Mouse (Mus musculus) heart, embryonic 15.5 days (tissue): ENCODE measurements around the gene Mef2b. TPM values are rescaled to one million over a fixed set of nuclear protein-coding genes. Genes with fewer than 3 reads are reported as not detected.
A peak's percentile ranks its signal among the peaks of the same experiment; 100 is the strongest.

Experiments
- ATAC-seq: fragments of 200-750 bp; cut with Nextera tagmentation; replicated peaks from 2 replicates; pipeline ENCODE4 v1.8.0; 2017; ENCODE audit warnings: low read depth, moderate TSS enrichment; ENCODE audit not compliant: insufficient number of reproducible peaks, insufficient read depth, low FRiP score
- H3K27ac ChIP-seq: fragments of 300-500 bp; sonication (generic); 2 replicates; pipeline ENCODE4 v1.5.1; 2015; ENCODE audit warnings: mild to moderate bottlenecking, inconsistent platforms
- H3K27me3 ChIP-seq: fragments of 300-500 bp; sonication (generic); 2 replicates; pipeline ENCODE4 v1.6.1; 2015; ENCODE audit warnings: inconsistent platforms
- H3K36me3 ChIP-seq: fragments of 300-500 bp; sonication (generic); 2 replicates; pipeline ENCODE4 v1.6.1; 2015; ENCODE audit warnings: mild to moderate bottlenecking, inconsistent platforms
- H3K4me1 ChIP-seq: fragments of 300-500 bp; sonication (generic); replicated peaks from 2 replicates; pipeline ENCODE4 v1.6.1; 2015; ENCODE audit warnings: inconsistent platforms
- H3K4me2 ChIP-seq: fragments of 300-500 bp; sonication (generic); 2 replicates; pipeline ENCODE4 v1.6.1; 2015; ENCODE audit warnings: inconsistent platforms, mild to moderate bottlenecking, moderate library complexity
- H3K4me3 ChIP-seq: fragments of 300-500 bp; sonication (generic); 2 replicates; pipeline ENCODE4 v1.5.1; 2015; ENCODE audit warnings: mild to moderate bottlenecking, inconsistent platforms
- H3K9ac ChIP-seq: fragments of 300-500 bp; sonication (generic); 2 replicates; pipeline ENCODE4 v1.6.1; 2015; ENCODE audit warnings: mild to moderate bottlenecking, inconsistent platforms
- H3K9me3 ChIP-seq: fragments of 300-500 bp; sonication (generic); replicated peaks from 2 replicates; pipeline ENCODE4 v1.6.1; 2016; ENCODE audit warnings: inconsistent platforms
- WGBS: fragments of 180-500 bp; shearing (Covaris S2); methylation state at CpG from one replicate; pipeline ENCODE4 v1.1.7; 2015; ENCODE audit warnings: mixed read lengths; 5-methylcytosine and 5-hydroxymethylcytosine counted together
- polyA plus RNA-seq: library from polyadenylated mRNA; unstranded; fragments of >200 nt; fragmentation: Nextera tagmentation; extraction: Ambion mirVana; gene quantifications from 2 replicates; pipeline ENCODE4 v1.2.1, GENCODE M21; 2015

Mef2b gene
- polyA plus RNA-seq, 1 experiment from 2014 or later = 0.28 TPM

DNA sequence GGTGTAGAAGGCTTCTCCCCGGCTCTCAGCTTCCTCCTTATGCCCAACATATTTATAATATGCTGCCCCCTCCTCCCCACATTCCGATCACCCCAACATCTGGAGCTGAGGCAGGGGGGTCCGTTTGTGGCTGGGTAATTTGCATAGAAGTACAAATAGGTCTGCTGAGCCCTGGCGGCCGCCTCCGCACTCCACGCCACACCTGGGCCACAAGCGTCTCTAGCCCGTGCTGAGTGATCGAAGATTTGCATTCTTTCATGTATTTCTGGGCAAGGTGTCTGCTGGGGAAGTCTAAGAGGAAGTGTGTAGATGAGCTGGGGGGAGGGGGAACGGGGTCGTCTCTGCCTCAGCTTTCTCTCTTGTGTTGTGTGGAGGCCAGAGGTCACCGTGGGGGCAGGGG, 20.5 kb downstream of the Mef2b start:
- Histone ChIP-seq H3K27me3 (peaks cover 25% of the 10 kb centered on the region), H3K4me3 (no peak overlapping the region), H3K4me1 (peaks cover 9% of the 10 kb centered on the region), H3K9me3 (no peaks in the 10 kb centered on the region), H3K36me3 (no peaks in the 10 kb centered on the region), H3K4me2 (no peak overlapping the region), H3K27ac (no peak overlapping the region), H3K9ac (no peak overlapping the region)
- 55% methylated on average over 13 of the region's 13 CpGs for WGBS
- no peak for ATAC-seq

GRCm38 (mm10) chr8:70163316-70163715, 23.8 kb downstream of the Mef2b start:
- no peaks in the 10 kb centered on the region for H3K9me3 ChIP-seq
- WGBS = 69% methylated on average over 3 of the region's 3 CpGs
- H3K27me3 ChIP-seq = peaks cover 37% of the 10 kb centered on the region
- H3K36me3 ChIP-seq = no peaks in the 10 kb centered on the region
- no peak for ATAC-seq
- peaks cover 14% of the 10 kb centered on the region for H3K4me1 ChIP-seq
- H3K4me2 ChIP-seq = no peak overlapping the region
- H3K4me3 ChIP-seq = no peak overlapping the region
- no peak overlapping the region for H3K27ac ChIP-seq
- no peak overlapping the region for H3K9ac ChIP-seq

- WGBS = 3% methylated on average over 21 of the region's 21 CpGs
- peak; percentile 81 for ATAC-seq
- no peaks in the 10 kb centered on the region for H3K9me3 ChIP-seq
- H3K27me3 ChIP-seq = peaks cover 34% of the 10 kb centered on the region
- peak overlapping the region; percentile 26; the same call in 1 of the 2 replicates for H3K9ac ChIP-seq
- H3K36me3 ChIP-seq = no peaks in the 10 kb centered on the region
- no peak overlapping the region for H3K27ac ChIP-seq
- peaks cover 9% of the 10 kb centered on the region for H3K4me1 ChIP-seq
- peak overlapping the region; percentile 33 for H3K4me3 ChIP-seq
- H3K4me2 ChIP-seq = peak overlapping the region; percentile 62
These were observed 27.1 kb downstream of the Mef2b start for GRCm38 (mm10) chr8:70166504-70167110.

DNA sequence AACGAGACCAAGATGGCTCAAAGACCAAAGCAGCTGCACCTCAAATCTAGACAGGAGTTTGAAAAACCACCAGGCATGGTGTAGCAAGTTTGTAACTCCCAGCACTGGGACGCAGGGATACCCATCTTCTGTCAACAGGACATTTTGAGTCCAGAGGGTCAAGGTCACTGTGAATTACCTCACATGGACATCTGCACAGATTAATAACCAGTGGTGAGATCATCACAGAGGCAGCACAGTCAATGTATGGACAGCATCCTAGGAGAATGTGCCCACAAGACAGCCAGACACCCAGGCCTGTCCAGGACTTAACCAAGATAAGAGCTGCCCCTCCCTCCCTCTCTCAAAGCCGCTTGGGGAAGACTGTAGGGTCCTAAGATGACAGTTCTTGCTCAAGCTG, 30.6 kb downstream of the Mef2b start:
- Histone ChIP-seq H3K27me3 (peaks cover 21% of the 10 kb centered on the region), H3K27ac (no peak overlapping the region), H3K9ac (no peak overlapping the region), H3K9me3 (no peaks in the 10 kb centered on the region), H3K4me3 (no peak overlapping the region), H3K4me1 (peaks cover 28% of the 10 kb centered on the region), H3K4me2 (no peak overlapping the region), H3K36me3 (no peaks in the 10 kb centered on the region)
- no peak for ATAC-seq
- 59% methylated on average over 3 of the region's 3 CpGs for WGBS

- H3K4me2 ChIP-seq = no peak overlapping the region
- no peak for ATAC-seq
- peaks cover 28% of the 10 kb centered on the region for H3K4me1 ChIP-seq
- H3K27ac ChIP-seq = no peak overlapping the region
- 74% methylated on average over 3 of the region's 3 CpGs for WGBS
- no peaks in the 10 kb centered on the region for H3K9me3 ChIP-seq
- H3K9ac ChIP-seq = no peak overlapping the region
- no peak overlapping the region for H3K4me3 ChIP-seq
- H3K27me3 ChIP-seq = peaks cover 15% of the 10 kb centered on the region
- no peaks in the 10 kb centered on the region for H3K36me3 ChIP-seq
These were observed 31.2 kb downstream of the Mef2b start for GRCm38 (mm10) chr8:70170748-70171147.

DNA sequence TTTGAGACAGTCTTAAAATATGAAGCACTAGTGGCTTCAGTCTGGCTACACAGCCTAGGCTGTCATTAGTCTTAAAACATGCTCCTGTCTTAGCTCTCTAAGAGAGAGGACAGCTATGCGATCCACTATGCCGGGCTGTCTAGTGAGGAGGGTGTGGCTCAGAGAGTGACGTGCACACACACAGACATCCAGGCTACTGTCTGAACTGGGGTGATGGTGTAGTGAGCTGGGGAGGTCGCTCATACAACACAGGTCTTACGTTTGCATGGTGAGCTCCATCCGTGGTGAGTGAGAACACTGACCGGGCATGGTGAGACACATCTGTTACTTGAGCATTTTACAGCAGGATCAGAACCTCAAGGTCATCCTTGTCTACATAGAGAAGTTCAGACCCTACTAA, 31.7 kb downstream of the Mef2b start:
- H3K36me3 ChIP-seq = no peaks in the 10 kb centered on the region
- 85% methylated on average over 7 of the region's 7 CpGs for WGBS
- H3K4me3 ChIP-seq = no peak overlapping the region
- no peak for ATAC-seq
- no peaks in the 10 kb centered on the region for H3K9me3 ChIP-seq
- no peak overlapping the region for H3K27ac ChIP-seq
- H3K4me2 ChIP-seq = no peak overlapping the region
- H3K4me1 ChIP-seq = peaks cover 26% of the 10 kb centered on the region
- H3K27me3 ChIP-seq = peaks cover 10% of the 10 kb centered on the region
- no peak overlapping the region for H3K9ac ChIP-seq

GRCm38 (mm10) chr8:70172043-70172681, 32.7 kb downstream of the Mef2b start, which contains the start of gene Tmem161a:
TSS of gene Tmem161a (plus strand) at chr8:70172356.
- Histone ChIP-seq H3K36me3 (peaks cover 5% of the 10 kb centered on the region; the same call in 1 of the 2 replicates), H3K4me3 (peak within 1 kb of the TSS; percentile 66)
- WGBS = 2% methylated on average over 27 of the region's 27 CpGs

GRCm38 (mm10) chr8:70173320-70173719, 33.8 kb downstream of the Mef2b start:
- no peak for ATAC-seq
- WGBS = 68% methylated on average over 5 of the region's 5 CpGs
- Histone ChIP-seq H3K4me1 (peaks cover 19% of the 10 kb centered on the region), H3K9me3 (no peaks in the 10 kb centered on the region), H3K27me3 (no peaks in the 10 kb centered on the region), H3K27ac (peak overlapping the region; percentile 60; the same call in 1 of the 2 replicates), H3K36me3 (peaks cover 9% of the 10 kb centered on the region; the same call in 1 of the 2 replicates), H3K9ac (no peak overlapping the region), H3K4me3 (no peak overlapping the region), H3K4me2 (peak overlapping the region; percentile 60)

More at GRCm38 (mm10) chr8:70172043-70172681, 32.7 kb downstream of the Mef2b start, which contains the start of gene Tmem161a:
- Histone ChIP-seq H3K9me3 (no peaks in the 10 kb centered on the region), H3K9ac (peak within 1 kb of the TSS; percentile 69), H3K4me2 (peak within 1 kb of the TSS; percentile 60), H3K27ac (peak within 1 kb of the TSS; percentile 69), H3K4me1 (peaks cover 19% of the 10 kb centered on the region), H3K27me3 (peaks cover 3% of the 10 kb centered on the region)
- peak; percentile 94 for ATAC-seq

DNA sequence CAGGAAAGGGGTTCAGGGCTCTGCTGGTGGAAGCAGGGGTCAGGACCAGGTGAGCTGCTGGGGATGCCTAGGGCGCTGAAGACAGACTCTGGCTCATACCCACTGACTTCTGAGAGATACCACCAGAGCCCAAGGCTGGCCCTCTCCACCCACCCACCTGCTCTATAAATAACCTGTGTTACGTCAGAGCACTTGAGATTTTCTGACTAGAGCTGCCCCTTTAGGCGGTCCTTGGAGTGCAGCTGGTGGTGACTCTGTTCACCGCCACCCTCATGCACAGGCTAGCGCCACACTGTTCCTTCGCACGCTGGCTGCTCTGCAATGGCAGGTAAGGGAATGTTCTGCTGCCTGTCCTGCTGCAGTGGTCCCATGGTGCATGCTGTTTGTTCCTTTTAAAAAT, 34.6 kb downstream of the Mef2b start:
- ATAC-seq = peak; percentile 65
- Histone ChIP-seq H3K9me3 (no peaks in the 10 kb centered on the region), H3K36me3 (peaks cover 12% of the 10 kb centered on the region; the same call in 1 of the 2 replicates), H3K9ac (peak overlapping the region; percentile 30; the same call in 1 of the 2 replicates), H3K27me3 (no peaks in the 10 kb centered on the region), H3K4me2 (peak overlapping the region; percentile 44), H3K4me3 (peak overlapping the region; percentile 6), H3K4me1 (peaks cover 19% of the 10 kb centered on the region), H3K27ac (peak overlapping the region; percentile 60)
- 48% methylated on average over 7 of the region's 7 CpGs for WGBS

- ATAC-seq = no peak
- Histone ChIP-seq H3K4me1 (peaks cover 14% of the 10 kb centered on the region), H3K27ac (no peak overlapping the region), H3K4me3 (no peak overlapping the region), H3K9me3 (no peaks in the 10 kb centered on the region), H3K27me3 (no peaks in the 10 kb centered on the region), H3K4me2 (no peak overlapping the region), H3K9ac (no peak overlapping the region), H3K36me3 (peaks cover 44% of the 10 kb centered on the region)
- WGBS = 84% methylated on average over 2 of the region's 2 CpGs
These were observed 38.7 kb downstream of the Mef2b start for GRCm38 (mm10) chr8:70178231-70178630.

- Histone ChIP-seq H3K9ac (no peak overlapping the region), H3K4me3 (no peak overlapping the region), H3K4me1 (peaks cover 6% of the 10 kb centered on the region), H3K36me3 (peaks cover 46% of the 10 kb centered on the region), H3K9me3 (no peaks in the 10 kb centered on the region), H3K27ac (no peak overlapping the region), H3K27me3 (no peaks in the 10 kb centered on the region), H3K4me2 (no peak overlapping the region)
- WGBS = 97% methylated on average over 4 of the region's 4 CpGs
- no peak for ATAC-seq
These were observed 39.6 kb downstream of the Mef2b start for GRCm38 (mm10) chr8:70179082-70179481.
